Mouse (Mus musculus): ENCODE results near the gene Sox10.

GRCm38 (mm10) chr15:79199390-79199976 lies 34.4 kb upstream of the Sox10 start:
- TF ChIP-seq CTCF (IDR thresholded peaks at IDR 0.05; ENCODE audit: low read depth, low read length) (no peak), POLR2A (IDR thresholded peaks at IDR 0.05; ENCODE audit: extremely low read depth, insufficient read depth, low read length) (no peak)

All from liver, adult 2 months (tissue).